Mouse (Mus musculus): ENCODE results near the gene Col23a1.

Gene Col23a1

DNA sequence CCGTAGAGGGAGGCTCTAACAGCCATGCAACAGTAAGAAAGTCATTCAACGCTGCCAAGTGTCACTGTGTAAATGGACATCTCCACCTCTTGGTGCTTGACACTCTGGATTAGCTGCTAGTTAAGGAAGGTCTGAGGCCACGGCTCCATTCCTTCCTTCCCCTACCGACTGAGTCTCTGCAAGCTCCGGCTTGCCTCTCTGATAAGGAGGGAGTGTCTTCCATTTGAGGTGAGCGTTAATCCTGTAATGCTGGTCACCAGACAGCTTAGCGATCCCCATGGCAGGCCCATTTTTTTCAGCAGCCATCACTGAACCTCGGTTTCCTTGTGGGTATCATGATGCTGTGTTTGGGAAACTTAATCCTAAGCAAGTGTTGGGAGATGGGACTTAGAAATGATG, 140.5 kb downstream of the Col23a1 start:
- in situ Hi-C loops (cut with MboI, MseI) = no loop called here

DNA sequence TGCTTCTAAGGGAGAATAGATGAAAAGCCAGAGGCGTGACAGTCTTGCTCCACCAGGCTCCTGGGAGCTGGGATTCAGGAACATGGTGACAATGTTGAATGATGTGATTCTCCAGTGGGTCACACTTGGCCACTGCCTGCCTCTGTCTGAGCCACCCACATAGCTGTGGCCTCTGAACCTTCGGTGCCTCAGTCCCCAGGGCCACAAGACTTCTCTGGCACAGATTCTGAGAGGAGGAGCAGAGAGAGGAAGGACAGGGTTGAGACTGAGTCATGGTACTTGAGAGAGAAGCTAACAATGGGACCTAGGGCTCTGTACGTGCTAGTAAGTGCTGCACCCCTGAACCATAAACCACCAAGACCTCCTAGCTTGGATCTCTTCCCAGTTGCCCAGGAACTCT, 141.6 kb downstream of the Col23a1 start:
- in situ Hi-C loops (cut with MboI, MseI) = no loop called here

- in situ Hi-C loops (cut with MboI, MseI) = no loop called here
These were observed 142.2 kb downstream of the Col23a1 start for GRCm38 (mm10) chr11:51431968-51432367.

DNA sequence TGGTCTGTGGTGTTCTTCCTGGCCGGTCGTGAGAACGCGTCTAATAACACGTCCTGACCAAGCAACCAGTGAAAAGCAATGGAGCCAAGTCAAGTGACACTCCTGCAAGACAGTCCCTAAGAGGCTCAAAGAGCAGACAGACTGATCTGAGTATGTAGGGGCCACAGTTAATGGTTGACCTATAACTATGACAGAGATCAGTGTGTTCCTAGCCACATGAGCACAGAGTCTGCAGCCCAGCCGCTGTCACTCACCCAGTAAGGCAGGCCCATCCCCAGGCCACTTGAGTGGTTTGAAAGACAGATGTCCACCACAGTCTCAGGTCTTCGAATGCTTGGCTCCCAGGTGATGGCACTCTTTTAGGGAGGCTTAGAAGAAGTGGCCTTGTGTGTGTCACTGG, 152.3 kb downstream of the Col23a1 start:
- in situ Hi-C loops (cut with MboI, MseI) = no loop called here

- in situ Hi-C loops (cut with MboI, MseI) = no loop called here
These were observed 152.9 kb downstream of the Col23a1 start for GRCm38 (mm10) chr11:51442599-51442998.

GRCm38 (mm10) chr11:51443818-51444217, 154.1 kb downstream of the Col23a1 start:
- in situ Hi-C loops (cut with MboI, MseI) = no loop called here

GRCm38 (mm10) chr11:51444649-51445048, 154.9 kb downstream of the Col23a1 start:
- in situ Hi-C loops (cut with MboI, MseI) = no loop called here

GRCm38 (mm10) chr11:51446711-51447425, 157.1 kb downstream of the Col23a1 start:
- in situ Hi-C loops (cut with MboI, MseI) = no loop called here

DNA sequence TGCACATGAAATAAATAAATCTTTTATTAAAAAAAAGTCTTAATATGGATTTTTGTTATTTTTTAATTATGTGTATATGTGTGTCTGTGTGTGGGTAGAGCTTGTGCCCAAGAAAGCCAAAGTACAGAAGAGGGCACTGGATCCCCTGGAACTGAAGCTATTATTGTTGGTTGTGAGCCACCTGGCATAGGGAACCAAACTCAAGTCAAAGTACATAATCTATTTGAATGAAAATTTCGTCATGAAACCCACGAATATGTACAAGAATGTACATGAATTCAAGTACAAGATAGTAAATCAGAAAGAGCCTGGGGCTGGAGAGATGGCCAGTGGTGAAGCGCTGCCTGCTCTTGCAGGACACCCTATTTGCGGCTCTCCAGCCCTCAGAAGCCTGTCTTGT, 158.5 kb downstream of the Col23a1 start:
- in situ Hi-C loops (cut with MboI, MseI) = no loop called here

GRCm38 (mm10) chr11:51448680-51449079, 159.0 kb downstream of the Col23a1 start:
- in situ Hi-C loops (cut with MboI, MseI) = no loop called here

DNA sequence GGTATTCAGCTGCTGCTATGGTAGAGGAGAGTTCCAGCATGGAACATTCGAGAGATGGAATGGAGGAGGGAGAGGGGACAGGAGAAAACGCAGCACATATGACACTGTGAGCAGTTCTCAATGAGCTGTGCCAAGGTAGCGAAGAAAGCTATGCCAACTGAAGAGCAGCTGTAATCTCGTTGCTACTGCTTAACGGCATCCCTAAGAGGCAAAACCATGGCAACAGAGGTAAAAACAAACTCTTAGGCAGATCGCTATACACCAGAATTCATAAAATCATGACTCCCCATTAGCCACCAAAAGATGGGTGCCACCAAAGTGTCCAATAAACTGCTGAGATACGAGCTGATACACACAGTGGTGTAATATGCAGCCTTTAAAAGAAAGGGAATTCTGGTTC, 160.2 kb downstream of the Col23a1 start:
- in situ Hi-C loops (cut with MboI, MseI) = no loop called here

DNA sequence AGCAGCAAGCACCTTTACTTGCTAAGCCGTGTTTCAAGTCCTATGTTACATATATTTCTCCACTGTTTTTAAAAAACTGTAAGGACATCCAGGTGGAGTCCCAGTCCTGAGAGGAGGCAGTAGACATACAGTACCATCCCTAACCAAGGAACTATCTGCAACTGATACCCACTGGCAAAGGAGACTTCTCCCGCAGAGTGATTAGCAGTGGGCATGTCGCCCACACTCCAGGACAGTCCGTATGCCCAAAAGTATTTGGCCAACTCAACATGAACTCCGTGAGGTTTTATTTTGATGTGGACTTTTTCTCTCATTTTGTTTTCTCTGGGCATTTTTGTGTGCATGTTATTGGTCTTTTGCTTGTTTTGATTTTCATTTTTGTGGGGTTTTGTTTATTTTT, 161.6 kb downstream of the Col23a1 start:
- in situ Hi-C loops (cut with MboI, MseI) = no loop called here

- in situ Hi-C loops (cut with MboI, MseI) = no loop called here
These were observed 162.2 kb downstream of the Col23a1 start for GRCm38 (mm10) chr11:51451925-51452324.

- in situ Hi-C loops (cut with MboI, MseI) = no loop called here
These were observed 164.0 kb downstream of the Col23a1 start for GRCm38 (mm10) chr11:51453742-51454141.

DNA sequence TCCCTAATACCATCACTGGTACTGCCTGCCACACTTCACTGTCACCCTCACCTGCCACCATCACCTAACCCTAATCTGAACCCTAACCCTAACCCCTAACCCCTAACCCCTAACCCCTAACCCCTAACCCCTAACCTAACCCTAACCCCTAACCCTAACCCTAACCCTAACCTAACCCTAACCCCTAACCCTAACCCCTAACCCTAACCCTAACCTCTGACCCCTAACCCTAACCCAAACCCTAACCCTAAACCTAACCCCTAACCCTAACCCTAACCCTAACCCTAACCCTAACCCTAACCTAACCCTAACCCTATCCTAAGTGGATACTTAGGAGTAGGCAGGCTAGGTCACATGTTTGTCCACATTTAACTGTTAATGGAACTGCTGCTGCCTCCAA, 165.8 kb downstream of the Col23a1 start:
- in situ Hi-C loops (cut with MboI, MseI) = no loop called here

- in situ Hi-C loops (cut with MboI, MseI) = no loop called here
These were observed 167.9 kb downstream of the Col23a1 start for GRCm38 (mm10) chr11:51457624-51458023.

DNA sequence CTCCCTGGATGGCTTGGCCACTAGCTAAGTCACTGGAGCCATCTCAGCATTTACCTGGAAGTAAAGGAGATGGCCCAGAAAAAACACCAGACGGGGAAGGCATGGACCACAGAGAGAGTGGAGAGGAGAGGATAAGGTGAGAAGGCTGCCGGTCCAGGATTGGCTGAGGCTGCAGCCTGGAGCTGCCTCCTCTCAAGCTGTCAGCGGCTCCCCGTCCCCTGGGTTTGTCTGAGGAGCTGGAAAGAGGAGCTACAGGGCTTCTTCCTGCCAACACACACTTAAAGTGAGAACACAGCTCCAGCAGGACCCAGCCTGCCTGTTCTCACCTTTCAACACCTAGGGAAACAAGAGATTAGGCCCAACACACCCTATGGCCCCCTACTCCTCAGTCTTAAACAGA, 168.9 kb downstream of the Col23a1 start:
- in situ Hi-C loops (cut with MboI, MseI) = no loop called here

GRCm38 (mm10) chr11:51459569-51460043, 169.9 kb downstream of the Col23a1 start:
- in situ Hi-C loops (cut with MboI, MseI) = no loop called here

DNA sequence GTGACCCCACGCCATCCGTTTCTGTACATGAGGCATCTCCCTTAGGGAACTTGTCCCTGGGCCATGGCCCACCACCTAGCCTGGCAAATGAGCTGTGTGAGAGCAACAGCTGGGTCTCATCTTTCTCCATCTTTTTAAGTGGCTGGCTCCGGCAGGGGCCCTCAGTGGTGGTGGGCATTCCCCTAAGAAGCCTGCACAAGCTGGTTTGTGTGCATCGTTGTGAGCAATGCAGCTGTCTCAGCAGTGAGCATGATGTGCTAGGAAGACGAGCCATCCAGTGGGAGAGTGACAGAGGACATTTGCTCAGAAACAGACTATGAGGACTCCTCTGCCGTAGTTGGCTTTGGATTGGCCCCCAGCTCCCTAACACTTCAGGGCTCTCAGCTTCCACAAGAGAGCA, 179.0 kb downstream of the Col23a1 start:
- in situ Hi-C loops (cut with MboI, MseI) = no loop called here

- in situ Hi-C loops (cut with MboI, MseI) = no loop called here
These were observed 179.7 kb downstream of the Col23a1 start for GRCm38 (mm10) chr11:51469341-51469831.

DNA sequence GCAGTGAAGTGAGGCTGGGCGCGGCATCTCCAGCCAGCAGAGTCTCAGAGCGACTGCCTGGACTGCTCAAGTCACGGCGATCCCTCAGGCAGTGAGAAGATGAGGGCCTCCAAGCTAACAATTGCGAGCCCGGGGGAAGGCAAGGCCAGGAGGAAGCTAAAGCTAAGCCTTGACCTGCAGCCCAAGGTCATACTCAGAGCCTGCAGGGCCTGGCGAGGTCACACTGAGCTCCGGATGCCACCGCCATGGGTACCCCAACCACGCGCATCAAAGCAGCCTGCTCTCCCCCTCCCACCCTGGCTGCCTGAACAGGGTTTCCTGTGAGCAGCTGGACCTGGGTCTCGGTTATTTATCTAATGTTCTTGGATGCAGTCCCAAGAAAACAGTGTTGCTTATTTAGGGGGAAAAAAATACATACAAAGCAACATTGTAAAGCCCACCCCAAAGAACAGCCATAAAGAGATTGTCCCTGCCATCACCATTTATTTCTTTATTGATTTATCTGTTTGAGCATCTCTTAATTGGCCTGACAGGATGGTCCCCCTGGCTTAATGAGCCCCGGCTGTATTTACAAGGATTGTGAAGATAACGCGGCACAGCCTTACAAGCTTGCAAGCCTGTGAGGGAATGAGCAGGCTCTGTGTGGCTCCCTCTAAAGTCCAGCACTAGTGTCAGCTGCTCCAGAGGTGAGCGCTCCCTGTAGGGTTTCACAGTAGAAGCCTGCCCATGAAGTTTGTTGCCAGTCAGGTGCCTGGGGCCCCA, 180.8 kb downstream of the Col23a1 start:
- in situ Hi-C loops (cut with MboI, MseI) = loop anchor here (5.0 kb wide), 1 partner anchor 92 kb away; no protein-coding TSS in a partner anchor

GRCm38 (mm10) chr11:51473686-51474085, 184.0 kb downstream of the Col23a1 start:
- in situ Hi-C loops (cut with MboI, MseI) = loop anchor here (5.0 kb wide), 1 partner anchor 89 kb away; no protein-coding TSS in a partner anchor

DNA sequence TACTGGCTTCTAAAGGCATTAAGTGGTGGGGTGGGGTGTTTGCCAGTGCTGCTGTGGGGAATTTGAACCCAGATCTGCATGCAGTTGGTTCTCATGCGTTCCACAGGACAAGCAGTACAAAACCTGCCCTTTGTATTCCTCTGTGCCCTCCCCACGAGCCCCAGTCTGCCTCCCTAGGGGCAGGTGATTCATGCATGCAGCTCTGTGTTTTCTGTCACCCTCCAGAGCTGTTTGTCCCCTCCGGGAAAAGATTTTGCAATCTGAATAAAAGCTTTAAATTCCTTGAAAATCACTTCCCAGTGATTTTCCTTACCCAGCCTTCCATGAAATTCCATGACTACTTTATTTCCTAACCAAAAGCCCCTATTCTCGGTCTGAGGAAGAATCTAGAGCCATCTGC, 186.8 kb downstream of the Col23a1 start:
- in situ Hi-C loops (cut with MboI, MseI) = no loop called here

Measured in T-helper 1 cell (primary cell).